Mouse (Mus musculus): ENCODE measurements around the gene Clasp2.

- TF ChIP-seq CTCF (conservative IDR thresholded peaks at IDR 0.05; ENCODE audit: low read length) (no peak), POU5F1 (IDR thresholded peaks at IDR 0.05; ENCODE audit: borderline replicate concordance, low read length) (no peak)
These were observed 116.7 kb downstream of the Clasp2 start for GRCm38 (mm10) chr9:113857929-113858440.
